Mouse (Mus musculus): ENCODE data around the gene Kdm2a. TPM values are rescaled to one million over a fixed set of nuclear protein-coding genes. Genes with fewer than 3 reads are reported as not detected.

Kdm2a gene
- polyA plus RNA-seq, 1 experiment from 2014 or later: 37.0 TPM

- Histone ChIP-seq H3K4me1 (ENCODE audit: control insufficient read depth, insufficient read depth, low read length) (no peaks in the 10 kb centered on the region), H3K9me3 (replicated peaks; ENCODE audit: control insufficient read depth, low read length) (no peaks in the 10 kb centered on the region), H3K36me3 (ENCODE audit: control insufficient read depth, insufficient read depth, low read length) (peaks cover 18% of the 10 kb centered on the region), H3K27me3 (ENCODE audit: control insufficient read depth, insufficient read depth, low read length) (no peaks in the 10 kb centered on the region), H3K4me2 (ENCODE audit: low read depth, low read length) (no peak overlapping the region), H3K4me3 (replicated peaks; ENCODE audit: low read length) (no peak overlapping the region), H3K9ac (ENCODE audit: low read length) (no peak overlapping the region), H3K27ac (ENCODE audit: low read length) (no peak overlapping the region)
- 89% methylated on average over 2 of the region's 2 CpGs for WGBS
- ATAC-seq (ENCODE audit: insufficient read depth, low FRiP score): no peak
Observed at GRCm38 (mm10) chr19:4349455-4349854, 48.6 kb downstream of the Kdm2a start.

- H3K4me1 ChIP-seq (ENCODE audit: control insufficient read depth, insufficient read depth, low read length): no peaks in the 10 kb centered on the region
Observed at GRCm38 (mm10) chr19:4346479-4346878, 51.6 kb downstream of the Kdm2a start.

GRCm38 (mm10) chr19:4338162-4338561 is 59.9 kb downstream of the Kdm2a start:
- no peak overlapping the region for H3K4me2 ChIP-seq (ENCODE audit: low read depth, low read length)
- no peak overlapping the region for H3K27ac ChIP-seq (ENCODE audit: low read length)
- H3K9me3 ChIP-seq (replicated peaks; ENCODE audit: control insufficient read depth, low read length): no peaks in the 10 kb centered on the region
- ATAC-seq (ENCODE audit: insufficient read depth, low FRiP score): no peak
- H3K27me3 ChIP-seq (ENCODE audit: control insufficient read depth, insufficient read depth, low read length): no peaks in the 10 kb centered on the region
- H3K36me3 ChIP-seq (ENCODE audit: control insufficient read depth, insufficient read depth, low read length): peaks cover 23% of the 10 kb centered on the region
- H3K4me1 ChIP-seq (ENCODE audit: control insufficient read depth, insufficient read depth, low read length): peaks cover 12% of the 10 kb centered on the region
- H3K4me3 ChIP-seq (replicated peaks; ENCODE audit: low read length): no peak overlapping the region
- H3K9ac ChIP-seq (ENCODE audit: low read length): no peak overlapping the region
- WGBS: 32% methylated on average over 2 of the region's 2 CpGs

More at GRCm38 (mm10) chr19:4346479-4346878, 51.6 kb downstream of the Kdm2a start:
- Histone ChIP-seq H3K36me3 (ENCODE audit: control insufficient read depth, insufficient read depth, low read length) (peaks cover 28% of the 10 kb centered on the region), H3K4me3 (replicated peaks; ENCODE audit: low read length) (no peak overlapping the region), H3K9me3 (replicated peaks; ENCODE audit: control insufficient read depth, low read length) (no peaks in the 10 kb centered on the region), H3K27ac (ENCODE audit: low read length) (no peak overlapping the region), H3K9ac (ENCODE audit: low read length) (no peak overlapping the region), H3K4me2 (ENCODE audit: low read depth, low read length) (no peak overlapping the region), H3K27me3 (ENCODE audit: control insufficient read depth, insufficient read depth, low read length) (no peaks in the 10 kb centered on the region)
- WGBS: 81% methylated on average over 1 of the region's 1 CpGs
- ATAC-seq (ENCODE audit: insufficient read depth, low FRiP score): no peak

DNA sequence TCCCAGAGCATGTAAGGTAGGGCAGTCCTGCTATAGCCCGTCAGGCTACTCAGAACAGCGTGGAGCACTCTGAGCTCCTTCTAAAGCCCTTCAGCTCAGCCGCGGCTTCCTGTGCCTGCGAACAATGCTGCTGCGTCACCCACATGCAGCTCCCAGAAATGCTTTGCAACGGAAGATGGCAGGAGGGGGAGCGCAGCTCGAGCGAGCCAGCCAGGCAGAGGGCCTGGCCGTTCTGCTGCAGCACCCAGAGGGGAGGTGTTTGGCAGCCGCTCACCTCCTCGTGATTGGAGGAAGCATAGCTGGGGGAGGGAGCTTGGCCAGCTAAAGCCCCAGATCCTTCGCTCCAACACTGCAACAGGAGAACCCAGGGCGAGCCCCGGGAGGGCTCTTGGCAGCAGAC is 64.3 kb downstream of the Kdm2a start:
- H3K36me3 ChIP-seq (ENCODE audit: control insufficient read depth, insufficient read depth, low read length): no peaks in the 10 kb centered on the region; the same call in none of the 2 replicates
- H3K4me1 ChIP-seq (ENCODE audit: control insufficient read depth, insufficient read depth, low read length): peaks cover 25% of the 10 kb centered on the region
- H3K9ac ChIP-seq (ENCODE audit: low read length): peak overlapping the region; percentile 80
- WGBS: under 1% methylated on average over 16 of the region's 16 CpGs
- peak overlapping the region; percentile 67 for H3K4me3 ChIP-seq (replicated peaks; ENCODE audit: low read length)
- ATAC-seq (ENCODE audit: insufficient read depth, low FRiP score): peak; percentile 99
- H3K27ac ChIP-seq (ENCODE audit: low read length): peak overlapping the region; percentile 96
- H3K4me2 ChIP-seq (ENCODE audit: low read depth, low read length): peak overlapping the region; percentile 93
- H3K27me3 ChIP-seq (ENCODE audit: control insufficient read depth, insufficient read depth, low read length): no peaks in the 10 kb centered on the region
- no peaks in the 10 kb centered on the region for H3K9me3 ChIP-seq (replicated peaks; ENCODE audit: control insufficient read depth, low read length)

- WGBS: 0% methylated on average over 13 of the region's 13 CpGs
- Histone ChIP-seq H3K9ac (ENCODE audit: low read length) (peak overlapping the region; percentile 80), H3K27ac (ENCODE audit: low read length) (peak overlapping the region; percentile 96), H3K4me2 (ENCODE audit: low read depth, low read length) (peak overlapping the region; percentile 93), H3K27me3 (ENCODE audit: control insufficient read depth, insufficient read depth, low read length) (no peaks in the 10 kb centered on the region), H3K4me1 (ENCODE audit: control insufficient read depth, insufficient read depth, low read length) (peaks cover 25% of the 10 kb centered on the region), H3K9me3 (replicated peaks; ENCODE audit: control insufficient read depth, low read length) (no peaks in the 10 kb centered on the region), H3K36me3 (ENCODE audit: control insufficient read depth, insufficient read depth, low read length) (no peaks in the 10 kb centered on the region; the same call in none of the 2 replicates), H3K4me3 (replicated peaks; ENCODE audit: low read length) (peak overlapping the region; percentile 67)
- ATAC-seq (ENCODE audit: insufficient read depth, low FRiP score): peak; percentile 30; the same call in 1 of the 2 replicates
Observed at GRCm38 (mm10) chr19:4333100-4333775, 64.8 kb downstream of the Kdm2a start.

DNA sequence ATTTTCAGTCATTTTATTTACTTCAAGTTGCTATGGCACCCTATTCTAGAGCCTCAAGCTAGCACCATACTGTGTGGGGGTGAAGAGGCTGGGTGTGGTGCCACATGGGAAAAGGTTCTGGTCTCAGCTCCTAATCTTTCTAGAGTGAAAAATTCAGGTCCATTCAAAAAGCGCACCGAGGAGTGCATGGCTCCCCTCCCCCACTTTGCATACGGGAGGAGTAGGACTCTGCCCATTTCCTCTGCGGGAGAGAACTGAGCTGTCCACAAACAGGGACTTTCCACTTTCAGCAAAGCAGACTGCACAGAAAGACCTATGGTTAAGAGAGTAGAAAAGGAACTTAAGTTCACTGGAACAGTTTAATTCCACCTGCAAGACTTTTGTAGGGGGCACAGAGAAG is 65.4 kb downstream of the Kdm2a start:
- Histone ChIP-seq H3K9me3 (replicated peaks; ENCODE audit: control insufficient read depth, low read length) (no peaks in the 10 kb centered on the region), H3K27ac (ENCODE audit: low read length) (peak overlapping the region; percentile 96), H3K9ac (ENCODE audit: low read length) (peak overlapping the region; percentile 80), H3K4me1 (ENCODE audit: control insufficient read depth, insufficient read depth, low read length) (peaks cover 25% of the 10 kb centered on the region), H3K4me2 (ENCODE audit: low read depth, low read length) (peak overlapping the region; percentile 93), H3K27me3 (ENCODE audit: control insufficient read depth, insufficient read depth, low read length) (no peaks in the 10 kb centered on the region), H3K36me3 (ENCODE audit: control insufficient read depth, insufficient read depth, low read length) (peaks cover under 1% of the 10 kb centered on the region), H3K4me3 (replicated peaks; ENCODE audit: low read length) (peak overlapping the region; percentile 67)
- no peak for ATAC-seq (ENCODE audit: insufficient read depth, low FRiP score)
- 1% methylated on average over 4 of the region's 4 CpGs for WGBS

GRCm38 (mm10) chr19:4331273-4331672 is 66.8 kb downstream of the Kdm2a start:
- H3K36me3 ChIP-seq (ENCODE audit: control insufficient read depth, insufficient read depth, low read length): peaks cover 10% of the 10 kb centered on the region
- no peak overlapping the region for H3K27ac ChIP-seq (ENCODE audit: low read length)
- no peaks in the 10 kb centered on the region for H3K9me3 ChIP-seq (replicated peaks; ENCODE audit: control insufficient read depth, low read length)
- 71% methylated on average over 3 of the region's 3 CpGs for WGBS
- H3K4me3 ChIP-seq (replicated peaks; ENCODE audit: low read length): no peak overlapping the region
- ATAC-seq (ENCODE audit: insufficient read depth, low FRiP score): no peak
- H3K27me3 ChIP-seq (ENCODE audit: control insufficient read depth, insufficient read depth, low read length): no peaks in the 10 kb centered on the region
- H3K4me1 ChIP-seq (ENCODE audit: control insufficient read depth, insufficient read depth, low read length): peaks cover 25% of the 10 kb centered on the region
- no peak overlapping the region for H3K4me2 ChIP-seq (ENCODE audit: low read depth, low read length)
- no peak overlapping the region for H3K9ac ChIP-seq (ENCODE audit: low read length)

GRCm38 (mm10) chr19:4330603-4331002 is 67.5 kb downstream of the Kdm2a start:
- Histone ChIP-seq H3K4me2 (ENCODE audit: low read depth, low read length) (no peak overlapping the region), H3K9me3 (replicated peaks; ENCODE audit: control insufficient read depth, low read length) (no peaks in the 10 kb centered on the region), H3K9ac (ENCODE audit: low read length) (no peak overlapping the region), H3K27me3 (ENCODE audit: control insufficient read depth, insufficient read depth, low read length) (no peaks in the 10 kb centered on the region), H3K36me3 (ENCODE audit: control insufficient read depth, insufficient read depth, low read length) (peaks cover 16% of the 10 kb centered on the region), H3K27ac (ENCODE audit: low read length) (peak overlapping the region; percentile 38; the same call in 1 of the 2 replicates), H3K4me3 (replicated peaks; ENCODE audit: low read length) (no peak overlapping the region), H3K4me1 (ENCODE audit: control insufficient read depth, insufficient read depth, low read length) (peaks cover 25% of the 10 kb centered on the region)
- WGBS: 59% methylated on average over 2 of the region's 2 CpGs
- ATAC-seq (ENCODE audit: insufficient read depth, low FRiP score): no peak

DNA sequence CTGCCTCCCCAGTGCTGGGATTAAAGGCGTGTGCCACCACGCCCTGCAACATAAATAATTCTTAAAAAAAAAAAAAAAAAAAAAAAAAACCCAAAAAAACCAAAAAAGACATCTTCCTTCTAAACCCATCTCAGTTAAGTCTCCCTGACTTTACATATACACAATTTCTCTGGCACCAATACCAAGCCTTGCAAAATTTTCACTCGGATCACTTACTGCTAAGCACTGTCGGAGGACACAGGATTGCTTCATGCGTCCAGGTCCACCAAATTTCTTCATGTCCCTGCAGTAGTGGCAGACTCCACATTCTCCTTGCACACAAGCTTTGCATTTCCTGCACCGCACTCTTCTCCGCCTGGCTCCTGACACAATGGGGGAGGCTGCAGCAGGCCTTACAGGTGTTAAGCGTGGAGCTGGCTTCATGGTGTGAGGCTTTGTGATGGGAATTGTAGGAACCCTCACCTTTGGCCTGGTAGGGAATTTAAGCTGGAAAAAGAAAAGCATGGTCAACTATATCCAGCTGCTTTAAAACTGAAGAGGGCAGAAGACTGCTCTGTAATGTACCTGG is 69.3 kb downstream of the Kdm2a start:
- H3K4me3 ChIP-seq (replicated peaks; ENCODE audit: low read length): no peak overlapping the region
- no peak overlapping the region for H3K4me2 ChIP-seq (ENCODE audit: low read depth, low read length)
- no peak overlapping the region for H3K9ac ChIP-seq (ENCODE audit: low read length)
- H3K9me3 ChIP-seq (replicated peaks; ENCODE audit: control insufficient read depth, low read length): no peaks in the 10 kb centered on the region
- H3K36me3 ChIP-seq (ENCODE audit: control insufficient read depth, insufficient read depth, low read length): peaks cover 28% of the 10 kb centered on the region
- ATAC-seq (ENCODE audit: insufficient read depth, low FRiP score): no peak
- H3K27ac ChIP-seq (ENCODE audit: low read length): no peak overlapping the region
- H3K27me3 ChIP-seq (ENCODE audit: control insufficient read depth, insufficient read depth, low read length): no peaks in the 10 kb centered on the region
- 92% methylated on average over 8 of the region's 8 CpGs for WGBS
- peaks cover 13% of the 10 kb centered on the region for H3K4me1 ChIP-seq (ENCODE audit: control insufficient read depth, insufficient read depth, low read length)
